Mouse (Mus musculus): Measurements from ENCODE around the gene Unc13d.
"Not testable (repeated sequence)": the region's sequence is repeated elsewhere in the genome, so short reads cannot be mapped to it uniquely, and the experiment has no call there.

The Unc13d gene

GRCm38 (mm10) chr11:116021328-116022220 lies 56.2 kb downstream of the Unc13d start:
- DNase-seq (ENCODE audit: low spot score) = no peak

GRCm38 (mm10) chr11:116020519-116020922 lies 57.2 kb downstream of the Unc13d start:
- peak; percentile 70 for DNase-seq (ENCODE audit: low spot score)

- DNase-seq (ENCODE audit: low spot score) = peak; percentile 27
Measured at GRCm38 (mm10) chr11:116019976-116020411, 57.8 kb downstream of the Unc13d start.

GRCm38 (mm10) chr11:116019360-116019791 lies 58.4 kb downstream of the Unc13d start:
- DNase-seq (ENCODE audit: low spot score) = no peak

GRCm38 (mm10) chr11:116018867-116019266 lies 58.9 kb downstream of the Unc13d start:
- not testable (repeated sequence) for DNase-seq (ENCODE audit: low spot score)

- DNase-seq (ENCODE audit: low spot score) = no peak
Measured at GRCm38 (mm10) chr11:116018106-116018505, 59.7 kb downstream of the Unc13d start.

- no peak for DNase-seq (ENCODE audit: low spot score)
Measured at GRCm38 (mm10) chr11:116014821-116015220, 62.9 kb downstream of the Unc13d start.

- DNase-seq (ENCODE audit: low spot score) = peak; percentile 83
Measured at GRCm38 (mm10) chr11:116012262-116012947, 65.4 kb downstream of the Unc13d start, which contains the start of gene Galk1. Galk1 (minus strand) TSS chr11:116012719.
